Mouse (Mus musculus) megakaryocyte progenitor cell, adult 5-6 weeks (primary cell): ENCODE measurements around the gene Fancc. TPM values are rescaled to one million over a fixed set of nuclear protein-coding genes. Genes with fewer than 3 reads are reported as not detected.

ENCODE experiments used
- ATAC-seq: replicated peaks from 2 replicates; pipeline ENCODE4 v1.8.0; 2016; ENCODE audit warnings: mild to moderate bottlenecking, moderate TSS enrichment, inconsistent platforms; ENCODE audit not compliant: poor library complexity
- total RNA-seq, 2 experiments: library from RNA; stranded (forward) in 1 of 2; stranded (reverse) in 1 of 2; fragments of 157-497, 149-512 nt in 1 of 2; fragments of 200-1000 nt in 1 of 2; gene quantifications; 2 replicates each; pipeline versions ENCODE4 v1.2.3 to v1.2.4; 2015 to 2017

Fancc gene
- total RNA-seq, 2 experiments from 2014 or later = 11.6 to 16.7 TPM

DNA sequence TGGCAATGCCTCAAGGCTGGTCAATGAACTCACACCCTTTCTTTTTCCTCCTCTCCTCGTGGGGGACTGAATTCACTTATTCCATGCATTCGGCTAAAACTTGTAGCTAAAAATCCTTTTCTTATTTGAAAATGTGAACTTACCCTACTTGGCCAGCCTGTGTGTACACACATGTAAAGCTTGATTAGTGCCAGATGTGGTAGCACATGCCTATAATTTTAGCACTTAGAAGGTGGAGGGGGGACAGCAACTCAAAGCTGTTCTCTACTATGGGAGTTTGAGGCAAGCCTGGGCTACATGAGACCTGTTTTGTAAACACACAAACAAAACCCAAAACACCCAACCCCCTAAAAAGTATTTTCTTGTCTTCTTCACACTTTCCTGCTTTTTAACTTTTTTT is 19.5 kb upstream of the Fancc start:
- ATAC-seq = no peak

DNA sequence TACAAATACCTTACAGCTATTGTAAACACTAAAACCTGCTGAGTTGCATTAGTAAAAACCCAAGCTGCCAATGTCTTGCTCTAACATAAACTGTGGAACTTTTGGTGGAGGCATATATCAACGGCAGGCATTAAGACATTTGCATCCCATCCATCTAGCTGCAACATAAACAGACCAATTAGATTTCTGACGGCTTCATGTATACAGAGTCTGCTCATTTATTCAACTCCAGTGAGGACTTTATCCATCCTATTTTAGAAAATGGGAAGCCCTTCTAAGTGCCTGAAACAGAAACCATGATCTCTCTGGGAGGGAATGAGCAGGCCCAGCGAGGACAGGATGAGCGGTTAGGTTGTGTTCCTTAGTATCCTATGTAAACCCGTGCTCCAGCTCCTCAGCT is 18.5 kb upstream of the Fancc start:
- ATAC-seq = no peak

DNA sequence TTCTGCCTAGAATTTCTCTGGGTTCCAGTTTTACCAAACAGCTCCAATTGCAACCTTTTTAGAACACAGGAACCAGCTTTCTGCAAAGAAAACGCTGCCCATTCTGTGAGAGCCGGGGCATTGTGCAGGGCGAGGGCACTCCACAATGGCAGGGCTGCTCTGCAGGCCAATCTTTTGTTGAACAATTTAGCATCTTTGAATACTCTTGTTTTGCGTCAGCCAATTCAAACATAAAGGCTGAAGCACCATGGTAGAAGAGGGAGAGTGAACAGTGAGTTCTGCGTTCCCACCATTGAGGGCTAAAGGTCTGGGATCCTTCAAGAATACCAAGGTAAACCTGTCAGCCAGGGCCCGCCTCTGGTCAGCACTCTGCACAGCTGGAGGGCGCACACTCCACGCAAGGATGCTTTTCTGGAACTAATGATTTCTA is 17.9 kb upstream of the Fancc start:
- no peak for ATAC-seq

DNA sequence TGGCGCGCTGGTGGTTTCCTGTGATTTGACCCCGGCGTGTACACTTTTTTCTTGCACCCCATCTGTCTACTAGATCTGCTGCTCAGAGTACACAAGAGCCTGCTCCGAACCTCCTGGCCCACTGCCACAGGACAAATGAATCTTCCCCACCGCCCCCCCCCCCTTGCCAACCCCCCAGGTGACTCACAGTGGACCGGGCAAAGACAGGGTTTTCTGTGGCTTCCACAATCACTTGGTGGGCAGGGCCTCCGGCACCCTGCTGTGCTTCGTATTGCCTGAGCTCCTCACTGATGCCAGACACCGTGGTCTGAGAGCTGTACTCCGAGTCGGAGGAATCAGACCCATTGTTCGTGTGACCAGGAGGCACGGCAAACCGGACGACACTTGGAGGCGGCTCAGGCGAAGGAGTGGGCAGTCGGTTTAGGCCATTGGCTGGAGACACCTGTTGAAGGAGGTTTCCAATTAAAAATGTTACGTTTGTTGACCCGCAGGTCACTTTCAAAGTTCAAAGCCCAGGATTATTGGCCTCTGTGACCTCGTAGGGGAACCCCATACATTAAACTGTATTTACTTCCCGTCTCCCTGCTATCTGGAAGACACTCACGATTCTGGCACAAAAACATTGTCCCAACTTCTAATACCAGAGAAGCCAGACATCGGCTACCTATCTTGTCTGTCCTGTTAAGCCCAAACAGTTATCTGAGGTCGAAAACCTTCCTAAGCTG is 16.5 kb upstream of the Fancc start:
- ATAC-seq = no peak

- no peak for ATAC-seq
These were observed 15.3 kb upstream of the Fancc start for GRCm38 (mm10) chr13:63512411-63512810.

DNA sequence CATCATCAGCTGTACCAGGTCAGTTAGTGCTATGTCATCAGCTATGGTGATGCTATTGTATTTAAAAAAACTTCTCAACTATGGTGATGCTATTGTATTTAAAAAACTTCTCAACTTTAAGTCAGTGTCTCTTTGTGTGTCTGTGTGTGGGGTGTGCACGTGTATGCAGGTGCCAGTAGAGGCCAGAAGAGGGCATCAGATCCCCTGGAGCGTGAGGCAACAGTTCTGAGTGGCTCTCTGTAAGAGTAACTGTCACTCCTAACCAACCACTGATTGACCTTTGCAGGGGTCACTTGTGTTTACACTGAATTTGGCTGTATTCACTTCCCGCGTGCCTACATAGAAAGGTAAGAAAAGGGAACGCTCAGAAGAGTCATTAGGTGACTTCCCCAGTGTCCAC is 10.7 kb upstream of the Fancc start:
- ATAC-seq = 0 out of 2 replicates have a peak, but pooled peaks have one; percentile 31

DNA sequence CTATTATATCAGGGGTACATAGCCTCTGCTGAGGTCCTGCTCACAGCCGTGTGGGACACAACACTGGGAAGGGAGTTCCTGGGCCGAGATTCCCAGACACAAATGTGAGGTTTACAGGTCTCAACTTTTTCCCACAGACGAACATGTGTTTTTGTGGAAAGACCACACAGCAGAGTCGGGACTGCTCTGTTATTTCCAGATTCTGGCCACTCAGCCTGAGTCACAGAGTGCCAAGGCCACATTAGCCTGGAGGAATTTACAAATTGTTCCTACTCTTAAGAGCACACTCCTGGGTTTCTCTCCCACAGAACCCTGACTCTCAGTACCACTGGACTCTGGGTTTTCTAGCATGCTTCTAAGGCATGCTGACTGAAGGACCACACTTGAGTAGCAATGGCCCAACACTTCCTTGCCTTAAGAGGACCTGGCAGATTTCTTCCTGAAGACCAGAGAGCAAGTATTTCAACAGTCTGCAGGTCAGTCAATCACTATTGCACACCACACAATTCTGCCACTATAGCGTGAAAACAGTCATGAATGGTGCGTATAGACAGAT is 10.0 kb upstream of the Fancc start:
- ATAC-seq = no peak

DNA sequence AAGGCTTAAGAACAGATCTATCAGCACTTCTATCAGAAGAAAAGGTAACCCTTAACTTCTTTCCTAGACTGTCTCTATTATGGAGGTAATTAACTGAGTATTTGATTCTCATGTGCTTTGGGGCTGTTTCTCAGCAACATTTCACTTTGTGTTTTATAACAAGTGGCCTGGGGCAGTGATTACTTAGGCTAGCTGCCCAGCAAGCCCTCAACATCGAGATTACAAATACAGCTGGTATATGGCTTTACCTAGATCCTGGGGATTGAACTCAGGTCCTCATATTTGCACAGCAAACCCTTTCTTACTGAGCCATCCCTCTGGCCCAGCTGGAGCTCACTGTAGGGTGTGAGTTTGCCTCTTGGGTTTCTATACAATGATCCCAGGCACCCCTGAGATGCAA is 9.3 kb upstream of the Fancc start:
- no peak for ATAC-seq

- no peak for ATAC-seq
These were observed 5.3 kb upstream of the Fancc start for GRCm38 (mm10) chr13:63502391-63502790.

DNA sequence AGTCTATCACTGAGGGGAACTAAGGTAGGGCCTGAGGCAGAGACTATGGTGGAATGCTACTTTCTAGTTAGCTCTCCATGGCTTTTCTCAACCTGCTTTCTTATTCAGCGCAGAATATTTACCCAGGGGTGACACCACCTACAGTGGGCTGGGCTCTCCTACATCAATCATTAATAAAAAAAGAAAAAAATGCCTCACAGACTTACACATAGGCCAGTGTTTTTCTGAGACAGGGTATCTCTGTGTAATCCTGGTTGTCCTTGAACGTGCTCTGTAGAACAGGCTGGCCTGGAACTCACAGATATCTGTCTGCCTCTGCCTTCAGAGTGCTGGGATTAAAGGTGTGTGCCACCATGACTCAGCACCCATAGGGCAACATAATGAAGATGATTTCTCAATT is 2.4 kb upstream of the Fancc start:
- ATAC-seq = no peak

DNA sequence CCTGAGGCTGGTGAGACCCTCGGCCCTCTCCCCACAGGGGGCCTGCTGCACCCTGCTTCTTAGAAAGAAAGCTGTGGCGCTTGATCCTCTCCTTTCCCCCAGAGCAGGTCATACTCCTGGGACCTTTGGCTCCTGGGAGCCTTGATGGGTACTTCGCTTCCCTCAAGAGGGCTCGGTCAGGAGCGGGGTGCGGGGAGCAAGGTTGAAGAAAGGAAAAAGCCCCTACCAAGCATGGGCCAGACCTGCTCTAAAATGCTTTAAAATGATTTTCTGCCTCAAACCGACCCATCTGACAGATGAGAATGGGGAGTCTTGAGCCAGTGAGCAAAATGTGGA is 9.4 kb downstream of the Fancc start:
- ATAC-seq = no peak

DNA sequence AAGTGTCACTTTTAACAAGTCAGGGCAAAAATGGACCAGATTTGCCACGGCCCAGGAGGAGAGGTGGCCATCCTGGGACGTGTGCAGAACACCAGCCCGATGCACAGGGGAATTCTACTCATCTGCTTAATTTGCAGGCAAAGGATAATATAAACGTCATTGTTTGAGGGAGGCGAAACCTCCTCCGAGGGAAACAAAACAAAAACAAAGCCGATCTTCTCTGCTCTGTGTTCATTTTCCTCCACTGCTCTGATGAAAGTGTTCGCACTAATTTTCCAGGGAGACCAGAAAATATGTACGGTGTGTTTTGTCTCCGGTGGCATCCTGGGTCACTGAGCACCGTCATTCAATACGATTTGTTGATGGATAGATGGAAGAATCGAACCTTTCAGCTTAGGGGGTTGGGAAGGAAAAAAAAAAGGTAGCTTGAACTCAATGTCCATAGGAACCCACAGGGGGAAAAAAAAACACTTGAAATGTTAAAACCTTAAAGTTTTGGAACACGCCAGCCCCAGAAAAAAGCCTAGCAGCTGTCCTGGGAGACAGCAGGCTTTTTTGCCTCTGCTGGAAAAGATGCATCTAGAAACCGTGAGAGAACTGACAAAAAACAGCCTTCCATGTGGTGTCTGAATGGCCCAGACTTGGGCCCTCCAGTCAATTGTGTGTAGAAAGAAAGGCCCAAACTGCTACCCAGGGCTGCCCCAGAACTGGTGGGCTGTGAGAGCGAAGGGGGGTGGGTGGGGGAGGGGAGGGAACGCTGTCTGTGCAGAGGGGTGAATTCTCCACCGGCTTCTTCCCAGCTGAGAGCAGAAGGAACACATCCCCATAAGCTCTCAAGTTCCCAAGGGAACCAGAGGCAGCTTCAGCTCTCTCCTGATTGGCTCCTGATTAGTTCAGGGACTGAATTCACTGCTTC is 10.0 kb downstream of the Fancc start:
- ATAC-seq = no peak

DNA sequence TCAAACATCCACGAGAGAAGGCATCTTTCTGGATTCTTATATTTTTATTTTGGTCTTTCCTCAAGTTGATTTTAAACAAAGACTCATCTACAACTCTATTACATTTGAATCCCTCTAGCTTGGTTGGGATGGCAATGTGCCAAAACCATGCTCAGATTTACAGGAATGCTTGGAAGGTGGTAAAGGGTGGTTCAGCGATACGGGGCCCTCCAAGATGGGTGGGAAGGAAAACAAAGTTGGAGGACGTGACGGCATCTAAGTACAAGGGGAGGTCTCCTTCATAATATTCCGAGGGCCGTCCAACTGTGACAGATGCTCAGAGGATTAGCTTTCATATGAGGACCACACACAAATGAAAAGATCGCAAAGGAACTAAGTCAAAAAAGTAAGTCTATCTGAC is 21.7 kb downstream of the Fancc start:
- no peak for ATAC-seq

- ATAC-seq = no peak
These were observed 44.2 kb downstream of the Fancc start for GRCm38 (mm10) chr13:63452898-63453297.

- ATAC-seq = no peak
These were observed 45.9 kb downstream of the Fancc start for GRCm38 (mm10) chr13:63451140-63451539.

- no peak for ATAC-seq
These were observed 51.7 kb downstream of the Fancc start for GRCm38 (mm10) chr13:63445419-63445818.

DNA sequence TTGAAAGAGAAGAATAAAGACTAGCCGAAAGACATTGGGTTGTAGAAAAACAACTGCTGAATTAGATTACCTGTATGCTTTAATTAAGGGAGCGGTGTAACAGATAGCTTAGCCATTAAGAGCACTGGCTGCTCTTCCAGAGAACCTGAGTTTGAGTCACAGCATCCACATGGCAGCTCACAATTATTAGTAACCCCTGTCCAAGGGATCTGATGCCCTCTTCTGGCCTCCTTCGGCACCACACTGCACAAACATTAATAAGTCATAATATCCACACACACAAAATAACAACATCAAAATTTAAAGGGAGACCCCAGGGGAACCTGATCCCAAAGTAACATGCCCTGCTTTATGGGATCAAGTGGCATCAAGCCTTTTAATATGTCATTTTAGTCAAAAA is 64.3 kb downstream of the Fancc start:
- ATAC-seq = peak; percentile 35; the same call in 1 of the 2 replicates

- ATAC-seq = no peak
These were observed 65.3 kb downstream of the Fancc start for GRCm38 (mm10) chr13:63431857-63432191.

DNA sequence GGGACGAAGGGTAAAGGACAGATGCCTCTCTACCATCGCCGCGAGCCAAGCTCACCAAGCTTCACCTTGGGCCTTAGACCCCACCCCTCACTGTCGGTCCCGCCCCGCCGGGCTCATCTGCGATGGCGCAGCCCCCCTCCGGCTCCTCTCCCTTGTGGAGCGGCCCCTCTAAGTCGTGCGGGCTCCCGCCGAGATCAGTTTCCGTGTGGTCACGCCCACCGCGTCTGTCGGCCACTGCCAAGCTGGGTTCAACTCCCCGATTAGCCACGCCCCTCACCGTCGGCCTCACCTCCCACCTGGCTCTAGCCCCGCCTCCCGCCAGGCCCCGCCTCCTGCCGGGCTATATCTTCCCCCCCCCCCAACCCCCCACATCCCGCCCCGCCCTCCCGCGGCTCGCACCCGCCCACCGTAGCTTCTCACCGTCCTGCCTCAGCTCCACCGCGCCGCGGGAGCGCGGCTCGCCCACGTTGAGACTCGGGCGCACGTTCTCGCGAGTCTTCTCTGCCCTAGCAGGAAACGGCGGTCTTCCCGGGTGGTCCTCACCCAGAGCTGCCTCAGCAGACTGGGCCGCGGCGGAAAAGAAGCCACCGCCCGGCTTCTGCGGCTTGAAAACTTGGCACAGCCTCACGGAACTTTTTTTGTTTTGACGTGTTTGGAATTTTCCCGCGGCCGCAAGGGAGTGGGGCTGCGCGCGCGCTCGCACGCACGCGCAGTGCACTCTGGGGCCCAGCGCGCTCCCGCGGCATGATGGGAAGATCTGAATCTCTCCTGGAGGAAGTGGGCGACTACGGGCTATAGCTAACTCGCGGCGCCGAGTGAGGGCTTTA is 65.8 kb downstream of the Fancc start:
- peak; percentile 84 for ATAC-seq

DNA sequence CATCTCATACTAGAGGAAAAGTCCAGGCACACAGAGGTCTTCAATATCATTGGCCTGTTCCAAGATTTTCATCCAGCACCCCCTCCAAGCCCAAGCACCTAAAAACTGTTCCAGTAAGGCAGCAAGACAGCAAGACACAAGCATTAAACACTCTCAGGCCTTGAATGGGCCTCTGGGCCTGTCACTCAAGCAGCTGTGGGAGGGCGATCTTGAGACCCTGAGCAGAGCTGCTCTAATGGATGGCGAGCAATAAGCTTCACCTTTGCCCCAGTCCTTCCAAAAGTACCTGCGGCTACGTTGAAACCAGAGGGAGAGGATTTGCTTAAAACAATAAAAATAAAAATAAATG is 66.4 kb downstream of the Fancc start:
- ATAC-seq = 0 out of 2 replicates have a peak, but pooled peaks have one; percentile 20

DNA sequence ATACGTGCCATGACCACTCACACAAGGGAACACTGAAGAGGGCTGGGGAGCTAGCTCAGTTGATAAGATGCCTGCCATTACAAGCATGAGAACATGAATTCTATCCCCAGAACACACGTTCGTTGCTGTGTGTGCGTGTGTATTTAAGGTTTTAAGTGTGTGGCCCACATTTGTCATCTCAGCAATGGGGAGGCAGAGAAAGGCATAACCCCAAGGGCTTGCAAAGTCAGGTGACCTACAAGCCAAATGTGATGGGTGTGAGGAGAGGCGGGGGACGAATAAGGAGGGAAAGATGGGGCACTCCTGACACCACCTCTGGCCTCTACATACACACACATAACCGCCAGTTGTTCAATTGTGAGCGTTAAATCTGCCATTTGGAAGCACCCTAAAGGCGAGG is 66.9 kb downstream of the Fancc start:
- no peak for ATAC-seq
